Mouse (Mus musculus) spleen, postnatal 10 days (tissue): ENCODE measurements at regions not wholly inside any gene's neighbourhood (a gene's known extent, or its start where the extent isn't known, plus 50 kb on each side); places are given as distances from the start of the nearest gene placed in this dataset.

Experiments
- DNase-seq, 2 experiments: peaks; one replicate each; pipeline ENCODE4 v3.0.0; 2021 to 2022; ENCODE audit warnings: low spot score in 2 of 2

DNA sequence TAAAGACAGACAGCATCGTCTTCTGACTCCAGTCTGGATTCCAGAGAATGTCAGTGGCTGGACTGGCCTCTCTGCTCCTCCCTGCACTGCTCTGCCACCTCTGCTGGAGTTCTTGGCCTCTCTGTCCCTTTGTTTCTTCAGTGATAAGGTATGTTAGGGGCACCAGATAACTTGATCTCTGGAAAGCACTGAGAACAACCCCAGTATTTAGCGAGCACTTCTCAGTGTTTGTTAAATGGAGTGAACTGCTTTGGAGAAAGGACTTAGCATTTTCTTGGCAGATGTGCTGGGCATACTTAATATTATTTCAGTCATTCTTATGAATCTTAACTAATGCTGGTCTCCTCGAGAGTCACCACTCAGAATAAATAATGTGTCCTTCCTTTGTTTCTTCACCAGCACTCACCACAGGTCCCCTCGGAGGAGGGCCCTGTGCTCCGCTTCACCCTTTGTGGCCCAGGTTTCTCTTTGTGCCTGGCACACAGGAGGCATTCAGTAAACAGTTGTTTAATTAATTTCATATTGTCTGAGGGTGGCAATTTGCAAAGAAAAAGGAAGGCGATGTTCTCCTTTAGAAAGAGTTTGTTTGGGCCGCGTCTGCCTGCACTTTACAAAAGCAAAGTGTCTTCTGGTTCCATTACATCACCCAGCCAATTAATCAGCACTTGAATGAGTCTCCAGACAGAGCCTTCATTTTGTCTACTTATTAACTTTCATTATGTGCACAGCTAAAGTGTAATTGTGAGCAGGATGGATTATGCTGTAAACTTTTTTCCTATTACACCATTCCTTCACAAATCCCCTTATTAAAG is 307.1 kb upstream of the Adamts16 start:
- no peak for DNase-seq

DNA sequence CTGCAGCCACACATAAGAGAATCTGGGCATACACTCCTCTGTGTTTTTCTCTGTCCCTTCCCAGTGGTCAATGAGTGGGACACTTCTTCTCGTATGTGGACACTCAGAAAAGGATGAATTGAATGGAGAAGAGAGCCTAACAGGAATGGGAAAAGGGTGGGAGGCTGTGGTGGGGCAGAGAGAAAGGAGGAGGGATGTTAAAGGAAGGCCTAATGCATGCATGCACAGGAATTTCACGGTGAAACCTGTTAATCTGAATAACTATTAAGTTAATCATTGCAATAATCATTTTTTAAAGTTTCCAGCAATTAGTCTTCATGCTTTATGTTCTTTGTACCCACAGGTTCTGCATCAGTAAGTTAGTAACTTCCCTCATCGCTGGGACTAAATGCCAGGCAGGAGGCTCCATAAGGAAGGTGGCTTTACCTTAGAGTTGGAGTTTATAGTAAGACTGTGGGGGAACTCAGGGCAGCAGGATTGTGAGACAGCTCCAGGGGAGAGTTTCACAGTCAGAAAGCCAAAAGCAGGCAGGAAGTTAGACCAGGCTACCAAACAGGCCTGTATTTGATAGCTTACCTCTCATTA is 305.3 kb upstream of the Adamts16 start:
- no peak for DNase-seq

DNA sequence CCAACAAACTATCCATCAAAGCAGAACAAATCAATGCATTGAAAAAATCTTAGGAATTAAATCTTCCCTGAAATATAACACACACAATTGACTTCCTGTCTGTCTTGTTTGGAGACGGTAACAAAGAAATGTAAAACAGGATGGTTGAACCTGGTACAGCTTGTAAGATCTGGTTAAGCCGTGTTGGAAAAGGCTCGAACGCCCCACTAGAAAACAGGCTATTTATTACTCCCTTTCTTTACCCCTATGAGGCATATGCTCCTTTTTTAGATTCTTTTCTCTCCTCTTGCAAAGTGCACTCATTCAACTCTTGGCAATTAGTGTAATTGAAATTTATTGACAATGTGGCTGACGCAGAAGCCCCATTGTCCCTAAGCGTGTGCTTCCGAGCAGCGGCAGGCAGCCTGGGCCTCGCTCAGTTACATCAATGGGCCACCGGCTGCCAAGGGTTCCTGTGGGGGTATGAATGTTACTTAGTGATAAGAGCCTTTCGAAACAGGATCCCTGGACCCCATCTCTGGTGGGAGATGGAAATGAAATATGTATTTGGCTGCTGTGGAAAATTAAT is 297.2 kb upstream of the Adamts16 start:
- no peak for DNase-seq

DNA sequence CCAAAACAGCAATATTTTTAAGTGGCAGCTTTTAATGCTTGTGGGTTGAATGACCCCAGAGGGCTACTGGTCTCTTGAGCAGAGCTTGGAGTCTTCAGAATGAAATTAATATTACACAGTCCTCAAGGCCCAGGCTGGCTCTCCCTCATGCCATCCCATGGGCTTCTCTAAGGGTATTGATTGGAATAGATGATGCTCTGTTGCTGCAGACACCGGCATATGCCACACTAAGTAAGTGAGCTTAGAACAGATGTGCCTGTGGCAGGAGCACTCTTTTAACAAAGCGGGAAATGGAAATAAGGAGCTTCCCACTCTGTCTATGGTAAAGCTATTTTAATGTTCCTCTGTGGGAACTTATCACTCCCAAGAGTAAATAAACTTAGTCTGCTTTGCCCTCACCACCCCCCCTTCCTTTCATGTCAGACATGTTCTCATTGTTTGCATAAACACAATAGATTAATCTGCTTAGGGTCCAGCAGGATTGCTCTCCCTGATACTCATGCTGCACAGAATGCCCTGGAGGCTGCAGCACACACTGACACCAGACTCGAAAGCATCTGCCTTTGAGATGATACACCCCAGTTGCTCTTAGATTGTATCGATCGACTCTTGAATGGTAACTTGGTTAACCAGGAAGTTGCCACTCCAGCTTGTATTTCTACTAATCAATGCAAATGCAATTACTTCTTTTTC is 294.5 kb upstream of the Adamts16 start:
- DNase-seq: no peak

DNA sequence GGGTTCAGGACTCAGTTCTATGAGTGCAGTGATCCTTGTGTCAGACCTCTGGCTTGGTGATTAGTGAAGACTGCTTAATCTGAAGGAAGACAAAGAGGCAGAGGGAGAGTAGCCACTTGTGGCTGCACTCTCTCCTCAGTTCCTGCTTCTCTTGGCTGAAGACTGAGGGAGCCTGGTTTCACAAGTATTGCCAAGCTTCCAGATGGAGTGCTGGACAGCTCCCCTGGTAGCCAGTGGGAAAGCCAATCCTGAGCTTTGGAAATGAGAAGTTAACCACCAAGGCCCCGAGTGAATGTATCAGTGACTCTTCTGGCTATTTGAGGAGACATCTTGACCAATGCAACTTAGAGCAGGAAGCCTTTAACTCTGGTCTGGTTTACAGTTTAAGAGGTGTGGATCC is 279.9 kb upstream of the Adamts16 start:
- DNase-seq: no peak

DNA sequence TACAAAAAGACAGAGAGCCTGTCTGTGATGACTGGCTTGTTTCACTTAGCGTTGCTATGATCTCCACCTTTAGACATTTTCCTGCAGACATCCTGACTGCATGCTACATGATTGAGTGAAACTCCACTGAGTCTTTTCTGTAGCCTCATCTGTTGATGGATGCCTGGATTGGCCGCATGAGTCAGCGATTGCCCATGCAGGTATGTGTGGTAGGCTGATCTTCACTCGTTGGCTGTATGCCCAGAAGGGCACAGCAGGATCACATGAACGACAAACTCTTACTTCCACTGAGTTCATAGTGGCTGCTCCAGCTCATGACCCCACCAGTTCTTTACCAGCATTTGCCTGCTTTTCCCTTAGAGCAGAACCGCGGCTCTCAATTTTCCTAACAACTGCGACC is 266.6 kb upstream of the Adamts16 start:
- DNase-seq: no peak

DNA sequence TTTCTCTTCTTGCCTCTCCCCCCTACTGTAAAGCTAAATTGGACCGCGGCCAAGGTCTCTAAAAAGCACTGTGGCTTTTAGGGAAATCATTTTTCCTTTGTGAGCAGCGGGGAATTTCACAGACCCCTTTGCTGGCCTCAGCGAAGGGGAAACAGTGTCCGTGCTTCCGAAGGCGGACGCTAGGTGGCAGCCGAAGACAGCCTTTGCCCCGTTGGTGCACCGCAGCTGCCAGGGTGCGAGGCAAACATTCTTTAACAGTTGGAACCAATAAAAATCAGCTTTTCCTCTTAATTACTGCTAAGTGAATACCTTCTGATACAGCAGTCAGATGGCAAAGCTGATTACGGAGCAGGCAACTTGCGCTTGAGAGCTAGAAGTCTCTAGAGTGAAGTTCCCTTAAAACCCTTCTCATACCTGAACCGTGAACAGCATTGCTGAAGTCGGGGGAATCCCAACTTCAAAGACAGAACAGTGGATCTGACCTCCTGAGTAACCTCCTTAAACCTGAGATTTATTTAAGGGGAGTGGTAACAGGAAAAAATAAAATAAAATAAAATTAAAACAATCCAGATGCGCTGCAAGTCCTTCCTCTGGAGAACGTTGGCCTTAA is 263.7 kb upstream of the Adamts16 start:
- DNase-seq: peak; percentile 5 to 46

DNA sequence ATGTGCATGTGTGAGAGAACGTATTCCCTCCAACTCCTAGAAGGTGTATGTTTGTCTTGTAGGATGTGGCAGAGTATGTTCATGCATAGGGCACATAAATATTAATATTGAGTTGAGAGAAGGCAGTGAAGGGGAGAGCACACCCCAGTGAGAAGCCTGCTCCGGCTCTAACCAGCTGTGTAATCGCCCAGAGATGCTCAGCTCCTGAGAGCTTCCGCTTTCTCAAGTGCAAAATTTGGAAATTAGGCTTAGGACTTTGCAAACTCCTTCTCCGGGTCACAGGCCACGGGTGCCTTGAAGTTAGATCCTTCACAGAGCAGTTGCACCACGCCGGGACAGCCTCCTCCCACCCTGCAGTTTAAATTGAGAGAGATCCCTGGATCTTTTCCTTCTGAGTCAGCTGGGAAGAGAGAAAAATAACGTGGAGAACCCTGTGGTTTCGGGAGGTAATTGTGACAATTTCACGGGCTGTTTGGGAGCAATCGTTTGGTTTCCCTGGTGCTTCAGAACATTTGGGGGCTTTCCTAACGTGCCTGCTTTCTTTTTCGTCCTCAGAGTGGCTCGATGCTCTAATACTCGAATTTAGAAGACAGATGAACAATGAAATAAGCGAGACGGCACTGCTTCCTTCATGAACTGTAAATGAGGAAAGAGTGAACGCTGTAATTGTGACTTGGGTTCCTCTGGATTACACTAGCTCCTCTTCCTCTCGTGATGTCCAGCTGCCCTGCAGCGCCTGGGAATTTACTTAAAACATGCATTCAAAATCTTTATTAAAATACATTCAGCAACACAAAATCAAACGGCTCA is 263.0 kb upstream of the Adamts16 start:
- DNase-seq: no peak

DNA sequence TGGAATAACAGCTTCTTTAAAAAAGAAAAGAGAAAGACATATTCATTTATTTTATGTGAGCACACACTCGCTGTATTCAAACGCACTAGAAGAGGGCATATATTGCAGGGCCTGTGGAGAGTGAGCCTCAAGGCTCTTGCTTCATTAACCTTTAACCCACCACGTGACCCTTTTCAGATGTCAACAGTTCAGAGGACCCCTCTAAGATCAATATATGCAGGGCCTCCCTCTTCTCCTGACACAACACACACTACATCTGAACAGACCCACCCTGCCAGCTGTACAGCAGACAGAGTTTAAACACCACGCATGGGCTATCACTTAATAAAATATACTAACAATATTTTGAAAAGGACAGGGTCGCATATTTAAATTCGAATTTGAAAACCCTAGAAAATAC is 242.7 kb upstream of the Adamts16 start:
- no peak for DNase-seq

DNA sequence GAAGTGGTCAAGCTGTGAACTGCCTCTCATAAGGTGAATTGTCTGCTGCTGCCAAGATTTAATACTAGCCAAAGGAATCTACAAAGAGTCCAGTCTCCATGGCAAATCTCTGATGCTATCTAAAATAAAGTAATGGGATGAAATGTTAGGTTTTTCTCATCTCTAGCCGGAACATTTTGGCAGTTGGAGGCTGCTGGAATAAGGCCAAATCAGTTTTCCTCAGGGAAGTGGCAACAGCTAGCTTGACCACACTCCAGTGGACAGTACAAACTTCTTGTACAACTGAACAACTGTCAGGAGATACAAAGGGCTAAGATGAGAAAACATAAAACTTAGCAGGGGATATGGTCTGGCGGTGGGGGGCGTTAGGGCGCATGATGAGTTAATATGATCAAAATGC is 234.3 kb upstream of the Adamts16 start:
- DNase-seq: no peak

DNA sequence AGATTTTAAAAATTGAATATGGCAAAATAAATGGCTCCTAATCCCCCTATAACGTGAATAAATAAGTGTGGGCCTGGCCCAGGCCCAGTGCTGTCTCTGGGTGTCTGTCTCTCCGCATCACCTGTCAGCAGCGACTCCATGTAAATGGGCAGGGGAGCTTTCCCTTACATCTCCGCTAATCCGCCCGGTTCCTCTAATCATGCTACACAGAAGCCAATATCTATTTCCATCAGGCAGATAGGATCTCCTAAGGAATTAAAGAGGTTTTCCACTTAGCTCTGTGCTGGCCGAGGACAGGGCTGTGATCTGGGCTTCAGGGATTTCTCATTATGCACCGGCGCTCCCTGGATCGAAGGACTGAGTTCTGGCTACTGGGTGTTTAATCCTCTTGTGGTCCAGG is 232.4 kb upstream of the Adamts16 start:
- no peak for DNase-seq

DNA sequence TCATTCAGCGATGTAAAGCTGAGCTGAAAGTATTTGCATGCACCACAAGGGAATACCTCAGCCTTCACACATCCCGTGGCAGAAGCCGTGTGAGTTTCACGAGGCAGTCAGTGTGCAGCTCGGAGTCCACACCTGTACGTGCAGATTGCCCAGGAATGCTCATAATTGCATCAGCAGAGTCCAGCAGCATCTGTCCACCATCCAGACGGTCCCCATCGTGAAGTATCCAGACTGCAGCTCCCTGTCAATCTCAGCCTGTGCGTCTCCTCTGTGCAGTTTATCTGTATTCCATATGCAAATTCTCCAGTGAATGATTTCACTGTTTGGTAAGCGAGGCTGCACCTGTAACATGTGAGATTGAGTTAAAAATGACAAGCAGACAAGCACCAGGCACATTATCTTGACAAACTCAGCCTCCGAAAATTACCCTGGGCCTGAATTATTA is 227.2 kb upstream of the Adamts16 start:
- DNase-seq: no peak

DNA sequence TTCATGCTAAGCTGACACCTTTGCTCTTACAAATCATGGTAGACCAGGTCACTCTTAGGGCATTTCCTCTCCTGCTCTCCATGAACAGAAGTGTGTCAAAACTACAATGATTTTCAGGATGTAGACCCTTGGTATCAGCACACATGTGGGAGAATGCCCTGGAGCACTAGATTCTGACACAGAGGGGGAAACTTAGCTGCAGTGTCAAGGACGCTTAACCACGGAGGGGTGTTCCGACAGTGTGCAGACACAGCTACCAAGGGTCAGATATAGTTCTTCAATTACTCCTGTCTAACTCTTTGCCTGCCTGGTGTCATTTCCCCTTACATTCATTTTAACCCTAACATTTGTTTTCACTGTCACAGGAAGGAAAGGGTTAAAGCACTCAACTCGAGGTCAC is 226.4 kb upstream of the Adamts16 start:
- DNase-seq: no peak

DNA sequence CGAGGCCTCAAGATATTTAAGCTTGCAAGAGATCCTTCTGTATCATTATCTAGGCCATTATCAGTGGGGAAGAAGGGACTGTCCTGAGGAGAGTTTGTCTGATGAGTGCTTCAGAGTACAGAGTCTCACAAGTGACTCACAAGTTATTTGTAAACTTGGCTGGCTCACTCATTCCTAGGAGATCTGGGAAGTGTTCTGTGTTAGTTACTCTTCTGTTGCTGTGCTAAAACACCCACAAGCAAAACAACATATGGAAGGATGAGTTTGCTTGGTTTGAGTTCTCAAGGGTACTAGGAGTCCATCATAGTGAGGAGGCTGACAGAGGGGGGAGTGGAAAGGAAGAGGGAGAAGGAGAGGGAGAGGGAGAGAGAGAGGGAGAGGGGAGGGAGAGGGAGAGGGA is 224.0 kb upstream of the Adamts16 start:
- DNase-seq: no peak

DNA sequence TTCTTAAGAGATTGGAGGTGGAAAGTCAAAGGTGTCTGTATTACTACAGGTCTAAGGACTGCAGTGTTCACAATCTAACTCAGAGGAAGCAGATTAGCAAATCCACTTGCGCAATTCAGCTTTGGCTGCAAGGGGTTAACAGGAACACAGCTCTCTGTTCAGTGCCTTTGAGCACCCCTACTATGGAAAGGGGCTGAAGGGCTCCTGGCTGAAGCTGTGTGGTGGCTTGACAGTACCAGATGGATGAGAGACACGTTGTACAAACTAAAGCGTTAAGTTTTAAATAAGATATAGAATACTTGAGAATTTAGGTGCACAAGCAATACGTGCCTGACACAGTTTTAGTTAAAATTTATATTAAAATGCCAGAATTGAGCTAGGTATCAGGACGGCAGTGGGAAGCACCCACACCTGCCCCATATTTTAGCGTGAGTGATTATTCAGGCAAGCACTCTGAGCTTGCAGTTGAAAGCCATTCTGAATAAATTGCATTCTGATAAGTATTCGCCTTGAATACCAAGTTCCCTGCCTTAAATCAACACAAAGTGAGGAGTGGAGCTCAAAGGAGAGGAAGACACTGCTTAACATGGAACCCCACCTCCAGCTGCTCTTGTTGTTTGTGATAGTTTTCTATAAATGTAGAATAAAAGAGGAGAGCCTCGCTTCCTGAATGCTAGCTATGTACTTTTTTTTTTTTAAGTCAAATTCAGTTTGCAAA is 223.1 kb upstream of the Adamts16 start:
- DNase-seq: no peak

DNA sequence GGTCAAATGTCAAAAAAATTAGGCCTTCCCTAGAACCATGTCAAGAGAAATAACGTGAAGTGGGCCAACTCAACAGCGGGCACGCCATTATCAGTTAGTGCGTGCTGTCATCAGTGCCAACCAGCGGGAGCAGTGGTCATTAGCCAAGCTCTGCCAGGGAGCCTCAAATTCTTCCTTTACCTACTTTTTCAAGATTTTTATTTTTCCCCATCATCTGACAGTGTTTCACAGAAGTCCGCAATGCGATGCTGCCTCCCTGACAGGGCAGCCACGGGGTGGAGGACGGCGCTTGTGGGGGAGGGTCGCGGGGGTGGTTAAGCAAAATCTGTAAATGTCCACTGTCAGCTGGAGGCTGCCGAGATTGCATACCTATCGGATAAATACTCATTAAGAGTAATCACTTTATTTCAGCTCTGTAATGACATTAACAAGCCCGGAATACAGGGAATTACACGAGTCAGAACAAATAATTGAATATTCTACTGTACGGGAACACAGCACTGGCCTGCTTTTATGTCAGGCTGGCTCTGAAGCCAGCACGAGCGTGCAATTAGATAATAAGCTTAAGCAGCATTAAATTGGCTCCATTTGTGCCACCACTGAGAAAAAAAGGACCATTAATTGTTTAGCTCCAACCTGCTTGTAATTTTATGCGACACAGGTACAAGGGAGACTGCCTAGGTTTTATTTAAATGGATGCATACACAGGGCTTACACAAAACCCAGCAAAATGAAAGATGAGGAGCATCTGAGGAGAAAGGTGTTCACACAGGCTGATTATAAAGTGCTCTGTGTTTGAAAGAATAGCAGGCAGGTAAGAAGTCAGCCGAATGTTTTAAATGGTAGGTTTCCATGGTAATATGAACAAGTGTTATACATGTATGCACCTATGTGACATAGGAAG is 212.0 kb upstream of the Adamts16 start:
- DNase-seq: no peak

DNA sequence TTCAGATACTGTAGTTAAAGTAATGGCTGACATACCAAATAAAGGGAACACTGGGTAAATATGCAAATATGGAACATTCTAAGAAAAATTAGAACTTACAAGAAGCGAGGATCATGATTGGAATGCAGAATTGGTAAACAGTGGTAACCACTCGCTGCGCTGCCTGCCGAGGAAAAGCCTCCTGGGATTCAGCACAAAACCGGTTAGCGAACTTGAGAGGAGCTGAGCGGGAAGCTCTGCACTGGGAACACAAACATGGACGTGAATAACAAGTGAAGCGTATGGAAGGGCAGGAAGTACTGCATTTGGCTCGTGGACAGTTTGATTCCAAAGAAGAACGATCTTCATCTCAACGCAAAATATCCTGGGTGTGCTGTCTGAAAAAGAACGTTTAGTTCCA is 209.0 kb upstream of the Adamts16 start:
- no peak for DNase-seq

DNA sequence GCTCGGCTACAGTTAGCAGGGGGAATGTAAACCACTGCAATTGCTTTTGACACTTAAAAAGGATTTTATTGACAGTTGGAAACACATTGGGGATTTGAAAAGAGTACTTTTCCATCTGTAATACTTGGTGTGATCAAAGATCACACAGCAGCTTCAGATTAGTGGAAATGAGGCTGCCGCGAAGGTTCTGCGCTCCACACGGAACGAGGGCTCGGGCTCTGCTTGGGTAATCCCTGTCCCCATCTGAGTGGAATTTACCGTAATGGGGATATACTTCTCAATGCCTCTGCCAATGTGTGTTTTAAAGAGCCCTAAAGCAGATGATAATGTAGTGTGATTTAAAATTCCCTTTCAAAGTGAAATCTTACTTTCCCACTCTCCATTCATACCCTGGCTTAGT is 194.4 kb upstream of the Adamts16 start:
- DNase-seq: no peak

DNA sequence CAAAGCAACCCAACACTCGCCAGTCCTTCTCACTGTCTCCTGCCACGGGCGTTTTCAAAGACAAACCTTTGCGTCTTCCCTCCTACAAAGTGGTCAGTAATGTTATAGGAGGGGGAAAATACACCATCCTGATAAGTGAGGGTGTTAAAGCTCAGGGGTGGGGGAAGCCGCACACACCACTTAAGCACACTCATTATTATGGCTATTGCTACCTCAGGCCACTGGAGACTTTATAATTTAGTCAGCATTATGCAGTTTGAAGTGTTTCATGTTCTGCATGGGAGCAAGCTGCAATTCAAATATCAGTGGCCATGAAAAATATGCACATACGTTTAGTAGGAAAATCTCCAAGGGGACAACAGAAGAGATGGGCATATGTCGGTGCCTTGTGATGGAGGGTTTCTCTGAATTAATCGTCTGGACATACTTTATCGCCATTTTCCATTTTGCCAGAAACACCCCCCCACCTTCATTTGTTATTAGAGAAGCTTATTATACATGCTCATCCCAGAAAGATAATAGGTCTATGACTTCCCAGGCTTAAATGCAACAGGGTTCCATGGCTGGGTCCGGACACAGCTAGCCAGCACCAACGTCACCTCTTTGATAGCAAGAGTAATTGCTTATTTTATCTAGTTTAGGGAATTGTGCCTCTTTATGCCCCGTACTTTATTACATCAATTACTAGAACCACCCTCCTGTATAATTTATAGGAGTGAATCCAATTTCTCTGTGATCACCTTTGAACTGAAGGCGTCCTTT is 193.5 kb upstream of the Adamts16 start:
- no peak for DNase-seq
